Mouse (Mus musculus) adrenal gland, postnatal 25 days (tissue): ENCODE measurements around the gene Col6a6. TPM values are rescaled to one million over a fixed set of nuclear protein-coding genes. Genes with fewer than 3 reads are reported as not detected.
A peak's percentile ranks its signal among the peaks of the same experiment; 100 is the strongest.
"Not testable (repeated sequence)": the region's sequence is repeated elsewhere in the genome, so short reads cannot be mapped to it uniquely, and the experiment has no call there.

Experiments used
- DNase-seq: peaks from one replicate; pipeline ENCODE4 v3.0.0; 2021; ENCODE audit warnings: mixed read lengths
- long read RNA-seq: library from polyadenylated mRNA; stranded (forward); transcript quantifications from one replicate; pipeline ENCODE4 v2.0.0, GENCODE M21; 2021
- total RNA-seq: library from RNA; stranded (reverse); gene quantifications from 2 replicates; pipeline ENCODE4 v1.2.3, GENCODE M21; 2021

The Col6a6 gene
- 1.2 and 1.7 TPM in 2 replicates for total RNA-seq
- long read RNA-seq, partial matches to known transcripts, result 1 of 1 reads
- long read RNA-seq, other reads (novel, unspliced or antisense), result 0 of 1 reads

DNA sequence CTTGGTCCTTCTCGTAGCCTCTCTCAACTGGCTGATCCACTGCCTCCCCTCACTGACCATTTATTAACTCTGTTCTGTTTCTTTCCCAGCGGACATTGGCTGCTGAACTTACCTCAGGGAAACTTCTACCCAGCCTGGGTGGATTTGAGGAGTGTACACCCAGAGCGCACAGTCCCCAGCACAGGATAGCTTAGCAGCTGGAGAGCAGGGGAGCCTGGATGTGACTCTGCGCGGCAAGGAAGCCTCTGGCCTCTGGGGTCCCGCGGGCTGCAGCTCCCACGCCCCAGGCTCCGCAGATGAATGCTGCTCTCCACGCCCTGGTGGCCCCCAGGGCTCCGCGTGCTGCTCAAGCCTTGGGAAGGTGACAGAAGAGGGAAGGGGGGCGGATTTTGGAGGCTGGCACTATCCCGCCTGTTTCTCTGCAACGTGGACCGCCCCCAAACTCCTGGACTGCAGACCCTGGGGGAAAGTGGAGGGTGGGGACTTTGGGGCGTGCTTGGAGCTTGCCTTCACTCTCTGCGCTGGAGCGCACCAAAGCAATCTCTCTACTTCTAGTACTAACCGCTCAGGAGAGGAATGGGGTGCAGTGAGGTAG is at the start of gene Col6a6:
Col6a6 (minus strand) TSS at position 370 of the 595 bp plus-strand sequence.
- no peak for DNase-seq

GRCm38 (mm10) chr9:105876124-105876523 is 48.2 kb upstream of the Col6a6 start:
- DNase-seq, result no peak

DNA sequence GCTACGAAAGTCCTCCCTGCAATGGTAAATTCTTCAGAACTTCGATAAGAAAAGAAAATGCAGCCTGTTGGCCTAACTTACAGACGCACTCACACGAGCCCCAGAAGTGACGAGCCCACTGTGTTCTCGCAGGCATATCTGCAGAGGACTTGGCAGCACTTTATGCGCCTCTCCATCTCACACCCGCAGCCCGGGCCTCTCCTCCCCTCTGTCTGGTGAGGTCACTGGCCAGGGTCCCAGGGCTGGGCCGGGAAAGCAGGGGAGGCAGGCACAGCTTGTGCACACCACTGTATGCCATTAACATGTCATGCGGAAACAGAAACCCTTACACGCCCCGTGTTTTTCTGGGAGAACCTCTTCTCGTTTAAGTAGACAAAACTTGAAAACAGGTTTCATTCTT is 43.7 kb upstream of the Col6a6 start:
- no peak for DNase-seq

- peak; percentile 57 for DNase-seq
These were observed 29.8 kb upstream of the Col6a6 start for GRCm38 (mm10) chr9:105857773-105858172.

DNA sequence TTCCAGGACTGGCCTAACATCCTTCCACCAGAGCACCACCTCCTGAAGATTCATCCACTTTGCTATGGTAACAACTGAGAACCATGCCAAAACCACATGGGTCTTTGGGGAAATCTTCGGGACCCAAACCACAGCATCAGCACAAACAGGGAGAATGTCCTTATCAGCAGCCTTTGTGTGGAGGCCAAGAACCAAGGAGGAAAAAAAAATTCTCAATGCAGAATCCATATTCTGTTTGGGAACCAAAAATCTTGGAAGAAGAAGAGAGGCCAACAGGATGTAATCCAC is 24.8 kb upstream of the Col6a6 start:
- no peak for DNase-seq

DNA sequence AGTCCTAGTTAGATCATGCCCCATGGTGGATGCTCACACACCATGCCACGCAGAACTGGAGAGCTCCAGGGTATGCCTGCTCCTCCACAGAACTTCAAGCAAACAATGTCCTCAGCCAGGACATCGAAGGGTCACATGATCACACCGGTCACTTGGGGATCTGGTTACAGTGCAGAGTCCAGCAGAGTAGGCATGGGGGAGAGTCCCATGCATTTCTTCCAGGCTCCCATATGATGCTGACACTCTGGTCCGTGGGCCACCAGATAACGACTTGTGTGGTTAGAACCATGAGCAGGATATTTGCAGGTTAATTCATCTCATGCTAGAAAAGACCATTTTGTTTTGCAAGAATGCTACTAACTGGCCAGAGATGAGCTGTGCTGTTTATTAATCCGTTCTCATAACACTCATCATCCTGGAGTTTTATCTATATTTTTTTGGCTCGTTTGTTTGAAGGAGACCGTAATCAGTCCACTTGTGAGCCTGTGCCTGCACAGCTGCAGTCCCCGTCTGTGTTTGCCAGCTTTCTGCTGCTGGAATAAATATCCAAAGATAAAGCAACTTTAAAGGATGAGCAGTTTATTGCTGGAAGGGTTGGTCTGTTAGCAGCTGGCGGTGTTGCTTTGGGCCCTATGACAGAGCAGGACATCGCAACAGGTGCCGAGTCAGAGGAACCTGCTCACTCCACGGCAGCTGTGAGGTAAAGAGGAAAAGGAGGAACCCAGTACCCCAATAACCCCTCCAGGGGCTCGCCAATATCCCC is 24.2 kb upstream of the Col6a6 start:
- DNase-seq, result no peak

DNA sequence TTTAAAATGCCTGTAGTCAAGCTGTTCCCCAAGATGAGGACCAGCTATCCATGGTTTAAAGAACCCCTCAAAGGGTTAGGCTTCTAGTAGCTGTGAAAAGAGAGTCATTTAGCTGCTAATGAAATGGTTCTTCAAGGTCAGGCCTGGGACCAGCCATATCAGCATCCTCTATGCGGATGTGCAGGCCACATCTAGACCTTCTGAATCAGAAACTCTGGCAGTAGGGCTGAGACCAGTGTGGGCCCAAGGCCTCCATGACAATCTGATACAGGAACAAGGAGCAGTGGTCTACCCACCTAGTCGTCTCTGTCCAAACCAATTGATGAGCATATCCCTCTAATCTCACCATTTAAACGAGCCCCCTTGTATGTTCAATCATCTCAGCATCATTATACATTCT is 23.1 kb upstream of the Col6a6 start:
- no peak for DNase-seq

DNA sequence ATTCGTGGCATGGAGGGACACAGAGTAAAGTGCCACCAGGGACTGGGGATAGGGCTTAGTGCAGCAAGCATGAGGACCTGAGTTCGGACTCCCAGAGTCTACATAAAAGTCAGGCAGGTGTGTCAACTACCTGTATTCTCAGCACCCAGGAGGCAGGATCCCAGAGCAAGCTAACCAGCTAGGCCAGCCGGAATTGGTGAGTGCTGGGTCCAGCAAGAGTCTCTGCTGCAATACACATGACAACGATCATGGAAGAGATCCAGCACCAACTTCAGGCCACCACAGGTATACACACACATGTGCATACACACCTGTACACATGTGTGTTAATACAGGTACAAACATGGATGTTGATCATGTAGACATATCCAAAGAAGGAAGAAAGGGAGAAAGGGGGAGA is 20.4 kb upstream of the Col6a6 start:
- no peak for DNase-seq

DNA sequence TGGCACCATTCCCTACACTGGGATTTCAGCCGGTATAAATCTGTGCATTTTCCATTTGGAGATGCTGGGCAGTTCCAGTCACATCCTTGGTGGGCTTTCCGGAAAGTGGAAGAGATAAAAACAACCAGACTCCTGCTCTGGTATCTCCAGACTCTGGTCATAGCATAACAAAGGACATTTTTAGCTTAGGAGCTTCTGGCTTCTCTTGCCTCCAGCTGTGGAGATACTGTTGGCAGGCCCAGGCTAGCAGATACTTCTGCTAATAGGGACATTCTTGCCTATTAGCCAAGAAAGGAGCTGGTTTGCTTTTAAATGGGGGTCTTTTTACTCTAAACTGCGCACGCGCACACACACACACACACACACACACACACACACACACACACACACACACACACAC is 19.3 kb upstream of the Col6a6 start:
- no peak for DNase-seq

DNA sequence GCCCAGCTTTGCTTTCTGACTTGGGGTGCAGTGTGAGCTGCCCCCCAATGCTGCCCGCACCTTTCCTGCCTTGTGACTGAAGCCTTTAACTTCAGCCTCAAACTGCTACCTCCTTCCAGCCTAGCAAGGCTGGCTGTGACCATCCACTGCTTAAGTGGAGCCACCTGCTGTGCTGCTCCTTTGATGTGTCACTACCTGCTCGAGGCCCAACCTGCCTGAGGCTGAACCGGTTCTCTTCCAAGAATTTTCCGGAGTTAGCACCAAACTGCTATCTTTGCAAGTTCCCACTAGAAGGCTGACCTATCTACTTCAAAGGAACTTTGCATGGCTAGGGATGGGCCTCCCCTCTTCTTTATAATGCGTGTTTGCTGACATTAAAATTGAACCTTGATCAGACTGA is 13.4 kb upstream of the Col6a6 start:
- not testable (repeated sequence) for DNase-seq

- no peak for DNase-seq
These were observed 11.2 kb upstream of the Col6a6 start for GRCm38 (mm10) chr9:105839147-105839515.

- no peak for DNase-seq
These were observed 10.6 kb upstream of the Col6a6 start for GRCm38 (mm10) chr9:105838396-105839146.

- DNase-seq, result no peak
These were observed 7.6 kb upstream of the Col6a6 start for GRCm38 (mm10) chr9:105835587-105835986.

DNA sequence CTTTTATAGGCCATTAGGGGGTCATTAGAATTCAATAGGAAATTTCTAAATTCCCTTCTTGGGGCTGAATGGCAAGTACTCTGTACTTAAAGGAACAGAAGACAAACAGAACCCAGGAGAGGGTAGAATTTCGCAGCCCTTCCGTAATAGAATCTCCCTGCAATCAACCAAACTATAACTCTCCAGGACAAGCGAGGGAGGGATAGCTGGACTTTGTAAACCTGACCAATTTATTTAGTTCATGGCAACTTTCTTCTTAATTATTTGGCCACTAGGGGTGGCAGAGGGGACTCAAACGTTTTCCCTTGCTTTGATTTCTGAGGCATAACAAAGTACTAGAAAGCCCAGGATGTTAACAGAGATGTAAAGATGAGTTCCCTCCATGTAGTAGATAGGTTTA is 6.8 kb upstream of the Col6a6 start:
- no peak for DNase-seq

DNA sequence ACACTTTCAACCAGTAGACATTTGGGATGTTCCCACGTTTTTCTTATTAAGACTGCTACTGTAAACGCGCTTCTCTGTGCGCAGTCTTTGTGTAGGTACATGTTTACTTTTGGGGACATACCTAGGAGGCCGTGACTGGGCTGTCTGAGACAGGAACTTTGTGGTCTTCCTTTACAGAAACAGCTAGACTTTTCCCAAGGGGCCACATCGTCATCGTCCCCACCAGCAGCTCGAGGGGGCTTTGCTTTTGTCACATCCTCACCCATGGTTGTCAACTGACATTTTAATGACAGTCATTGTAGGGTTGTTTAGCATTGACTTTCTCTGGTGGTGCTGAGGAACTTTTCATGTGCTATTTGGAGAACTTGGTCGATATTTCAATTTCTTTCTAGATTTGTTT is 3.3 kb upstream of the Col6a6 start:
- DNase-seq, result no peak

- no peak for DNase-seq
These were observed 798 bp downstream of the Col6a6 start for GRCm38 (mm10) chr9:105827076-105827647.

- DNase-seq, result no peak
These were observed 7.2 kb downstream of the Col6a6 start for GRCm38 (mm10) chr9:105820711-105821110.

DNA sequence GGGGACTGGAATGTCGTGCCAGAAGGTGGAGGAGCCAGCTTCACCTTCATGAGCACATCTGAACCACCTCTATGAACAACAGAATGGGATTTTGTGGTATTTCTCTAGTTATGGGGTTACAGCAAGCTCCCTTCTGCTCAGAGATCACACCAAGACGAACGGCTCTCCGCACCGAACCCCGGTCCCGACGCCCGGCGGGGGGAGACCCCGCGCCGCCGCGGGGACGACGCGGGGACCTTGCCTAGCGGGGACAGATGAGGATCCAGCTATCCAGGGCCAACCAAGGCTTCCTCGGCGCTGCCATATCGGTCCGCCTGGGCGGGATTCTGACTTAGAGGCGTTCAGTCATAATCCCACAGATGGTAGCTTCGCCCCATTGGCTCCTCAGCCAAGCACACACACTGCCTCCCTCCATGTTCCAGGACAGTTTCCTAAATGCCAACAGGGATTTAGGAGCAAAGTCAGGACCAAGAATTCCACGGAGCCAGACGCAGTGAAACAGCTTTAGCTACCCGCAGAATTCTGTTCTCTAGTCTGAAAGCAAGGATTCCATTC is 8.7 kb downstream of the Col6a6 start:
- no peak for DNase-seq

DNA sequence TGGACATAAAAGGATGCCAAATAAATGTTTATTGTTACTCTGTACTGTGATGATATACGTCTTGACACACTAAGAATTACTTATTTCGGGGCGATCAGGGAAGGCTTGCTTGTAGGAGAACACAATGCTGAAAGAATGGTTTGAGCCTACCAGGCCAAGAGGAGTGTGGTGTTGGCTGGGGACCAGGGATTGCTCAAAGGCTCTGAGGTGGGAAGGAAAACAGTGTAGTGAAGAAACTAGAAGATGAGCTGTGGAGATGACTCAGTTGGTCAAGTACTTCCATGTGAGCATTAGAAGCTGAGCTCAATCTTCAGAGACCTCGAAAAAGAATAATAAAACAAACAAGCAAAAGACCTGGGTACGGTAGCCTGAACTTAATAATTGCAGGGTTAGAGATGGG is 13.5 kb downstream of the Col6a6 start:
- DNase-seq, result no peak

- DNase-seq, result no peak
These were observed 16.5 kb downstream of the Col6a6 start for GRCm38 (mm10) chr9:105811458-105811857.

DNA sequence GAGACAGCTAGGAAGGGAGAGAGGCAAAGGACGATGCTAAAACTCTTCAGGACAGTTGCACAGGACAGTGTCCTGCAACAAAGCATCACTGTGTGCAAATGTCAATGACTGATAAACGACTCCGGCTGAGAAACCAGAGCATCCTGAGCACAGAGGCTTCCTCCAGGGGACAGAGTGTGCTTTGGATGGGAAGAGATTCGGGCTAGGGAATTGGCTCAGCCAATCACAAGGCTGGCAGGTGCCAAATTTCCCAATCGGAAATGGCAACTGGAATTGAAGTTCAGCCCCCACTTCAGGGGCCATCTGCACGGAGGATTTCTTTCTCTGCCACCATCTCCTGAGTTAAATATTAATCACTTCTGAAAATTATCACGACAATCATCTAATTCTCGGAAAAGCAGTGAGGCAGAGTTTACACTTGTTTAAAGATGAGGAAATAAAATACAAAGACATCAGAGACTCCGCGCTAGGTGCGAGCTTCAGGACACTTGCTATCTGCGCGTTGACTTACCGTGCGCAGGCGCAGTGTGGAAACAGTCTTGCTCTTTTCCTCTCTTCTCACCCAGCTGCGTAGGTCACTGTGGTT is 18.9 kb downstream of the Col6a6 start:
- no peak for DNase-seq

DNA sequence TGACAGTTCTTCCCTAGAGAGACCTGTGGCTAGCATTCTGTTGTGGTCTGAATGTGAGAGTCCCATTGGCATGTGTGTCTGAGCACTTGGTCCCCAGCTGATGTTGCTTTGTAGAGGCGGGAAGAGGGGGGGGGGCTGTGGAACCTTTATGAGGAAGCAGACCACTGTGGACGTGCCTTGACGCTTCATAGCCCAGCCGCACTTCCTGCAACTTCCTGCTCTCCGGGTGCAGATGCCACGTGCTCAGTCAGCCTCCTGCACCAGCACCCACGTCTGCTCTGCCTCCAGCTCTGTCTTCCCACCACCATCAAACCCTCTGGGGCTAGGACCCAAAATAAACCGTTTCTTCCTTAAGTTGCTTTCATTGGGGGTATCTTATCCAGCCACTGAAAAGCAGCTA is 24.5 kb downstream of the Col6a6 start:
- no peak for DNase-seq

- DNase-seq, result no peak
These were observed 26.5 kb downstream of the Col6a6 start for GRCm38 (mm10) chr9:105801463-105801862.
